ENCODE assay signal across 10 mouse cellular contexts in the genomic region with DNA sequence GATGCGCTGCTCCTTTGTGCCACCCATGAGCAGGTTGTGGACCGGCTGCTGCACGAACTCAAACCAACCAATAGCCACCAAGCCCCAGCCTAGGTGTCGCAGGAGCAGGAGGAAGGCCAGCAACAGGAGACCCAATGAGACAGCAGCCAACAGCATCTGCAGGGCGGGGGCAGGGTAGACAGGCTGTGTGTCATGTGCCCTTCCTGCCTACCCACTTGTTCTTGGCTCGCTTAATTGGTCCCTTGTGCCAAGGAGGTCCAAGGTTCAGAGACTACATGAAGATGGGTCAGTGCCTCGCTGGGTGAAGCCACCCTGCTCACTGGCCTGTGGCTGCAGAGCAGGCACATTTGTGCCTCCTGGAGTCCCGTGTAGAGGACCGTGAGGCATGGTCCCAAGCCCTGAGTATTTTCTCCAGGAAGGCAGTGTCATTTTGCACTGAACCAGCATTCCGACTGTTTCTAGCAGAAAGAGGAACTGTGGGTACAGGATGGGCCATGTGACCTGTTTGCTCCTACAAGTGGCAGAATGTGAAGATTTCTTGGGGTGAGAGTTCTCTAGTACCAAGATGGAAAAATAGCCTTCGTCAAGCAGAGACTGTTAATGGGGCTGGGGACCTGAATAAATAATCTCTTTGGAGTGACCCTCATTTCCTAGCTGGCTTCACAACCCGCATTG. TPM values are rescaled to one million over a fixed set of nuclear protein-coding genes. Genes with fewer than 3 reads are reported as not detected.
DNase-seq lines count a peak whose midpoint lies in the region; ATAC-seq and TF ChIP-seq lines count a peak whose summit lies in the region.
"Had no signal": no experiment of that assay in that cellular context is flagged by ENCODE, and none has a peak within 500 bp of the region (broad histone marks: within the 10 kb centered on the region; RNA-seq: fewer than 3 reads in every experiment).

No protein-coding gene starts in this region.

- no peak for TF ChIP-seq CTCF in spleen, adult 2 months (IDR thresholded peaks at IDR 0.05; ENCODE audit: extremely low read depth, insufficient read depth, insufficient read length, insufficient replicate concordance)

- no peaks in the 10 kb centered on the region for H3K9me3 ChIP-seq in forebrain, embryonic 14.5 days (replicated peaks; ENCODE audit: control insufficient read depth, low read length)
- no peaks in the 10 kb centered on the region for H3K9me3 ChIP-seq in forebrain, embryonic 11.5 days (ENCODE audit: control insufficient read depth, low read length)
- no peaks in the 10 kb centered on the region for H3K9me3 ChIP-seq in limb, embryonic 10.5 days (replicated peaks)
- H3K9me3 ChIP-seq: limb, embryonic 12.5 days had no signal

- no peak for TF ChIP-seq POLR2A in spleen, adult 2 months (IDR thresholded peaks at IDR 0.05; ENCODE audit: low read depth, low read length)

- H3K27ac ChIP-seq in forebrain, embryonic 14.5 days (ENCODE audit: low read depth, low read length): 0 out of 2 replicates have a peak overlapping the region, but pooled peaks have one; percentile 9
- H3K27ac ChIP-seq in forebrain, embryonic 11.5 days (ENCODE audit: low read depth, low read length): no peak overlapping the region
- peak overlapping the region; percentile 48 for H3K27ac ChIP-seq in spleen, adult 2 months (ENCODE audit: insufficient read depth, low read length)
- peak overlapping the region; percentile 21; the same call in 1 of the 2 replicates for H3K27ac ChIP-seq in limb, embryonic 10.5 days
- H3K27ac ChIP-seq: limb, embryonic 12.5 days had no signal

- no peak for ATAC-seq in forebrain, embryonic 14.5 days
- ATAC-seq in forebrain, embryonic 11.5 days (replicated peaks; ENCODE audit: low FRiP score): no peak

- H3K4me3 ChIP-seq in forebrain, embryonic 14.5 days (ENCODE audit: low read depth, low read length): no peak overlapping the region
- no peak overlapping the region for H3K4me3 ChIP-seq in forebrain, embryonic 11.5 days (ENCODE audit: low read depth, low read length)
- H3K4me3 ChIP-seq in spleen, adult 2 months (ENCODE audit: extremely low read depth, insufficient read depth, insufficient read length): no peak overlapping the region
- no peak overlapping the region for H3K4me3 ChIP-seq in limb, embryonic 10.5 days
- H3K4me3 ChIP-seq: limb, embryonic 12.5 days had no signal

- H3K27me3 ChIP-seq in forebrain, embryonic 14.5 days (replicated peaks; ENCODE audit: control insufficient read depth, insufficient read depth, low read length): no peaks in the 10 kb centered on the region
- H3K27me3 ChIP-seq in forebrain, embryonic 11.5 days (ENCODE audit: control insufficient read depth, insufficient read depth, low read length): no peaks in the 10 kb centered on the region
- no peaks in the 10 kb centered on the region for H3K27me3 ChIP-seq in spleen, adult 2 months (ENCODE audit: control insufficient read depth, insufficient read depth, low read length)
- no peaks in the 10 kb centered on the region for H3K27me3 ChIP-seq in limb, embryonic 10.5 days (ENCODE audit: low read depth, poor library complexity, severe bottlenecking)
- H3K27me3 ChIP-seq: CH12.LX; limb, embryonic 12.5 days had no signal

- peaks cover 8% of the 10 kb centered on the region; the same call in 1 of the 2 replicates for H3K4me1 ChIP-seq in forebrain, embryonic 14.5 days (ENCODE audit: control insufficient read depth, insufficient read depth, low read length)
- peaks cover 6% of the 10 kb centered on the region; the same call in 1 of the 2 replicates for H3K4me1 ChIP-seq in forebrain, embryonic 11.5 days (replicated peaks; ENCODE audit: control insufficient read depth, insufficient read depth, low read length)
- H3K4me1 ChIP-seq in spleen, adult 2 months (ENCODE audit: control insufficient read depth, insufficient read depth, insufficient read length): peaks cover 17% of the 10 kb centered on the region
- peaks cover 11% of the 10 kb centered on the region for H3K4me1 ChIP-seq in limb, embryonic 10.5 days
- H3K4me1 ChIP-seq: limb, embryonic 12.5 days had no signal

- H3K36me3 ChIP-seq in forebrain, embryonic 14.5 days (ENCODE audit: control insufficient read depth, insufficient read depth, low read length): peaks cover 45% of the 10 kb centered on the region; the same call in 1 of the 2 replicates
- no peaks in the 10 kb centered on the region for H3K36me3 ChIP-seq in forebrain, embryonic 11.5 days (ENCODE audit: control insufficient read depth, insufficient read depth, low read length)
- peaks cover 11% of the 10 kb centered on the region for H3K36me3 ChIP-seq in spleen, adult 2 months (ENCODE audit: control insufficient read depth, insufficient read depth, low read length)
- peaks cover 78% of the 10 kb centered on the region for H3K36me3 ChIP-seq in limb, embryonic 10.5 days

- H3K4me2 ChIP-seq in forebrain, embryonic 14.5 days (ENCODE audit: low read length): no peak overlapping the region
- no peak overlapping the region for H3K4me2 ChIP-seq in forebrain, embryonic 11.5 days (ENCODE audit: low read depth, low read length, severe bottlenecking)
- H3K4me2 ChIP-seq: limb, embryonic 12.5 days had no signal

- WGBS in forebrain, embryonic 14.5 days: 86% methylated on average over 12 of the region's 12 CpGs
- WGBS in forebrain, embryonic 11.5 days: 84% methylated on average over 12 of the region's 12 CpGs
- WGBS in spleen, adult 2 months: 39% methylated on average over 12 of the region's 12 CpGs
- 86% methylated on average over 12 of the region's 12 CpGs for WGBS in limb, embryonic 10.5 days

- DNase-seq in forebrain, embryonic 14.5 days (ENCODE audit: low spot score): no peak
- DNase-seq in forebrain, embryonic 11.5 days (ENCODE audit: low spot score): no peak
- peak in 1 of 2 experiments; percentile 30 for DNase-seq in spleen, adult 2 months (ENCODE audit: low read depth in 1 of 2, low spot score in 2 of 2)
- no peak for DNase-seq in spleen, adult 12 weeks (ENCODE audit: low spot score)
- peak; percentile 88 to 89 for DNase-seq in heart, postnatal 10 days
- no peak for DNase-seq in limb, embryonic 10.5 days (ENCODE audit: low spot score)
- DNase-seq in thymus, postnatal 25 days: peak; percentile 33
- DNase-seq in c-Kit-positive CD71-positive TER-119-positive erythroid progenitor cells, embryonic 14.5 days (ENCODE audit: low spot score): no peak

- intact Hi-C loops in heart, postnatal 10 days (cut with DNase I): no loop called here

- no peak overlapping the region for H3K9ac ChIP-seq in forebrain, embryonic 14.5 days (ENCODE audit: low read length)
- H3K9ac ChIP-seq in forebrain, embryonic 11.5 days (ENCODE audit: low read length): no peak overlapping the region
- H3K9ac ChIP-seq: limb, embryonic 12.5 days had no signal

RNA-seq across cellular contexts. Expression of a gene that starts 14.2 kb away (rescaled TPM):
- 22.0 and 23.5 TPM in 2 replicates for polyA plus RNA-seq in forebrain, embryonic 14.5 days (2014; fragmentation: Nextera tagmentation; extraction: Ambion mirVana)
- polyA plus RNA-seq in forebrain, embryonic 11.5 days (2014; fragmentation: Nextera tagmentation; extraction: Ambion mirVana): 24.8 and 26.7 TPM in 2 replicates
- 22.3 and 29.0 TPM in 2 replicates for polyA plus RNA-seq in spleen, adult 2 months (2012; rRNA removed)
- total RNA-seq in heart, postnatal 10 days (2021): 10 to 100 TPM; 30.0 to 32.0 TPM
- polyA plus RNA-seq in limb, embryonic 10.5 days (2016; fragmentation: Nextera tagmentation; extraction: Ambion mirVana): 29.6 and 32.2 TPM in 2 replicates

RNA-seq across cellular contexts. Expression of a gene that starts 14.7 kb away (rescaled TPM):
- polyA plus RNA-seq in forebrain, embryonic 14.5 days (2014; fragmentation: Nextera tagmentation; extraction: Ambion mirVana): 54.6 and 71.9 TPM in 2 replicates
- 53.6 and 55.2 TPM in 2 replicates for polyA plus RNA-seq in forebrain, embryonic 11.5 days (2014; fragmentation: Nextera tagmentation; extraction: Ambion mirVana)
- 64.7 and 87.1 TPM in 2 replicates for polyA plus RNA-seq in spleen, adult 2 months (2012; rRNA removed)
- 100 to 1,000 TPM; 133 to 156 TPM for total RNA-seq in heart, postnatal 10 days (2021)
- polyA plus RNA-seq in limb, embryonic 10.5 days (2016; fragmentation: Nextera tagmentation; extraction: Ambion mirVana): 54.7 and 61.1 TPM in 2 replicates

Comparison
In these comparisons a context has a peak if more than half of its experiments do, and no peak if none do; other contexts are left out.
1. DNase-seq: peak in heart, postnatal 10 days (2 of 2) and thymus, postnatal 25 days (single experiment); none in forebrain, embryonic 14.5 days (single experiment), forebrain, embryonic 11.5 days (single experiment), spleen, adult 12 weeks (single experiment), limb, embryonic 10.5 days (single experiment) and c-Kit-positive CD71-positive TER-119-positive erythroid progenitor cells, embryonic 14.5 days (single experiment).